Mouse (Mus musculus) fat pad, adult 2 months (tissue): Measurements from ENCODE around the gene Gm21954.

Source experiments
- DNase-seq: peaks from one replicate; pipeline ENCODE4 v3.0.0-alpha.2; 2011; ENCODE audit warnings: low read depth, low spot score; ENCODE audit errors: extremely low read depth

The Gm21954 gene

DNA sequence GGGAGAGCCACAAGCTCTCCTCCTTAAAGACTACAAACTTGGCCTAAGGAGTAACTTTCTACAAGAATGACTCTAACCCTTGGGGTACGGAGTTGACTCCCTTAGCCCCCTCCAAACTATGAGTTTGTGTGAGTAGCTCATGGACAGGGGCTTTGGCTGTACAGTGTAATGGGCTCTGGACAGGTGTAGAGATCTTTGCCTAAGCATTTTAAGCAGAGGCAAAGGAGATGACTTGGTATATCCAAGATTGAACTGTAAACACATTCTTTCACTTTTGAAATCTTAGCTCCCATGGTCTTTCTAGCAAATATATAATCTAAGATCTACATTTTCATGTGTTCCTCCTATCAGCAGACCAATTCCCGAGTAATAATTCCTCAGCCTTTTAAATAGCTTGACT lies at the start of gene Gm21954:
Gene Gm21954 (minus strand): TSS at position 101 of the 400 bp plus-strand sequence.
- DNase-seq: no peak

DNA sequence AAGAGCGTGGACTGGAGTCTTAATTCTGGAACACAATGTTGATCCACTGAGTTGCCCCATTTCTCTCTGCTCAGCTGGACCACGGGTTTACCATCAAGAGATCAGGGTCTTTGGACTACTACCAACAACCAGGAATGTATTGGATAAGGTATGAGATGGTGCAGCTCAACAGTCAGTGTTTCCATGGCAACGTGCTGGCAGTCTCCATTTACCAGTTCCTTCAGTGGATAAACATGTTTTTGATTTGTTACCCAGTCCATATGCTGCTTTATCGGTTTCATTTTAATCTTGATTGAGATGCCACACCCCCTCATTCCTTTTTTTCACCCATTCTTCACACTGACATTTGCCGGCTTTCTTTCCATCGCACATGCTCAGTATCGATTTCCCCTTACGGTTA lies 49.8 kb upstream of the Gm21954 start:
- no peak for DNase-seq

DNA sequence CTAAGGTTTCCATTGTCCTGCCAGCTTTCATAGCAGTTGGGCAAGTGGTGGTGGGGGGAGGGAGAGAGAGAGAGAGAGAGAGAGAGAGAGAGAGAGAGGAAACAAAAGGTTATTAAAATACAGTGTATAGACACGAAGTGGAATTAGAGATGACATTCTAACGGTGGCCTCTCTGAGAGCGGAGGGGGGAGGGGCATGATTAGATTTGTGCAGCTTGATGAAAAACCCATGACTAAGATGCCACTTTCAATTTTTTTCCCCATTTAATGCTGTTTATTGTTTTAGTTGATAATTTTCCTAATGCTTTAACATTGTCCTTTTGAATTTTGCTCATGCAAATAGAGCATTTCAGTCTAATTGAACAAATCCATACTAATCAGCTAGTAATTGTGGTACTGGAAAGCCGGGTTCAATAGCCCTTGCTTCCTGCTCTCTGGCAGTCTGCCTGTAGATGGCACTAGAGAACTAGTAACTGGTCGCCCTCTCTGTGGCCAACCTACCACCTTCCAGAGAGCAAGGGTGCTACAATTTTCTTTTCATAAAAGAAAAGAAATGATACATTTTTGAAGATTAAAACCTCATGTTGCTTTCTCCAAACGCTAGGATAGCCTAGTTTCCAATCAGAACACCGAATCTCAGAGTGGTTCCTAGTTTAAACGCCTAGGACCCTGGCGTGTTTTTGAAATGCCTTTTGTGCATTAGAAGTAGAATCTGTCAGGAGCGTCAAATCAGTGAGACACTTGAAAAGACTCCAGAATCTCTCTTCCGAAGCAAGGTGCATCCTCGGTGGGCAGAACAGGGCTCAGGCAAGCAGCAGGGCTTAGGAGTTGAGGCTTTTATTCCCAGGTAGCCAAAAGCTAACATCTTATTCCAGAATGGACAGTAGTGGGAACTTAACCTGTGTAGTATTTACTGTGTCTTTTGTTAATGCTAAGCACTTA lies 48.5 kb upstream of the Gm21954 start:
- DNase-seq: no peak

DNA sequence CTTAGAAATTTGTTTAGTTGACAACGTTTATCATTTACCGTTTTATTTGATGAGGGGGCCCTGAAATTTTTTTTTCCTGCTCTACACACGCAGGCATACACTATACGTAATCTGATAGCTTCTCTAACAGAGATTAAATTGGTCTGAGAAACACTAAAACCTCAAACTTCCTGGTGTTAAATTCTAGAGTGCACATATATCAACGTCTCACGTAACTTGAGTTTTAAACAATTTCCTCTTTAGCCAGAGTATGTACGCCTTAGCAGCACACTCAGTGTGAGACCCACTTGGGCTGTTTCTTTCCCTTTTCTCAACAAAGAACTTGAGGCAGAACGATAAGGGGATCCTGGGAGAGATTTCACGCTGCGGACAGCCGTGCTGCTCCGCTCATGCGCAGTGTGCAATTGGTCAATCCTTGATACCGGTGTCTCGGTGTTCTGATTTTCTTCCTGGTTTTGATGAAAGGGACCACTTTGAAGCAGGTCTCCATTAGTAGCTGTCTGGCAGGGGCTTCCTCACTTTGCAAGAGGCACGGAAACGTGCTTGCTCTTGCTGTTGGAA lies 45.5 kb upstream of the Gm21954 start:
- no peak for DNase-seq

DNA sequence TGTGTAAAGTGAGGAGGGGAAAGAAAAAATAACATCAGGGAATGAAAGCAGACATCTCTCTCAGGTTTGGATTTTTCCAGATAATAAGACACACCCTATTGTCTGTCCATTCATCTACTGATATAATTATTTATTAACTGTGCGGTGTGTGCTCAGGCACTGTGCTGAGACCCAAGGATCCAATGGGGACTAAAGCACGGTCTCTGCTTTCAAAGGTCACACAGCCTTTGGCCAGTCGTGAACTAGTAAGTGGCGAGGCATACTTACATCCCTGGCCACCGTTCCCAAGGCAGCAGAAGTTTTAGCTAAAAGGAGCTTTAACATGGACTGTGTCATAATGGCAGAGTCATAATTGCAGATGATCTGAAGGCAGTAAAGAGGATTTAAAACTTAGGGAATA lies 44.0 kb upstream of the Gm21954 start:
- DNase-seq: no peak

DNA sequence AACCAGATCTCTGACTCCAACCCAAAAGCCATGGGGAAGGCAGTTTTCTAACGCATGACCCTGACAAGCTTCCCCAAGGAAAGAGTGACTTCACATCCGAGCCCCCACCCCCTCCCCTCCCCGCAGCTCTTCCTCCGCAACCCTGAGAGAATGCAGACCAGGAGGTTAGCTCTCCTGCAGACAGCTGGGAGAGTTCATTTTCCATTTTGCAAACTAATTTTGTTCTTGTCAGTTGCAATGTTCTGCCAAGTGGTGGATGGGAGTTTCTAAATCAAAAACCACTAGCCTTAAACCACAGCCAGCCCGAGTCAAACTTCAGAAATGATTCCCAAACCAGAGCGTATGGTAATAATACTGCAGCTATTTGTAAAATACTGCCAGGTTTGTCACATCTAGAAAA lies 39.6 kb upstream of the Gm21954 start:
- DNase-seq: no peak

DNA sequence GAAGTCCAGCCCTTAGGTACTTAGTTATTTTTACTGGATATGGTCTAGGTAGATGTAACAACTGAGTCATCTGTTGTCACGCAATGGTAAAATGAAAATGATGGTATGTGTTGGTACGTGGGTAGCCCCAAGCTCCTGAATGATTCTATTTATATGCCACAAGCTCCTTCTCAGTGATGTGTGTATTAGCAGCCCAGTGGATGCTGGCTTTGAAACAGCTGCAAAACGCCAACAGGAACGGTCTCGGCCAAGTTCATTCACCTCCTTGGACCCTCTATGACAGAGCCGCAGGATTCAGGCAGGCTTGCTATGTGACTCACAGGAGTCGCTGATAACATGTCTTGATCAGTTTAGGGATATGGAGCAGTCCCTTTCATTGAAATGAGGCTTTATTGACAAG lies 38.2 kb upstream of the Gm21954 start:
- DNase-seq: no peak

DNA sequence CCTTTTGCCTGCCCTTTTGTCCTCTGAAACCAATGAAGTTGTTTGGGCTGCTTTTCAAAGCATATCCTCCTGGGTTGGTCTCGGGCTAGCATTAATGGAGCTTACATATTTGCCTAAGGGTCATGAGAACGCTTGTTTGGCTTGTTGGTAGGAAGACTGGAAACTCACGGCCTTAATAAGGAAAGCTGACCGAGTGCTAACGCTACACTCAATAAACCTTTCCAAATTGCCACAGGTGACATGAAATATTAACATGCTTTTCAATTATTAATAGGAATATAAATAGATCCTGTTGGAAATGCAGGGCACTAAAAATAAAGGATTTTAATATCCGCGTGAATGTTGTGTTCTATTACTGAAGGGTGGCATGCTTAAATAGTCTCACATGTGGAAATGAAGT lies 27.3 kb upstream of the Gm21954 start:
- no peak for DNase-seq

DNA sequence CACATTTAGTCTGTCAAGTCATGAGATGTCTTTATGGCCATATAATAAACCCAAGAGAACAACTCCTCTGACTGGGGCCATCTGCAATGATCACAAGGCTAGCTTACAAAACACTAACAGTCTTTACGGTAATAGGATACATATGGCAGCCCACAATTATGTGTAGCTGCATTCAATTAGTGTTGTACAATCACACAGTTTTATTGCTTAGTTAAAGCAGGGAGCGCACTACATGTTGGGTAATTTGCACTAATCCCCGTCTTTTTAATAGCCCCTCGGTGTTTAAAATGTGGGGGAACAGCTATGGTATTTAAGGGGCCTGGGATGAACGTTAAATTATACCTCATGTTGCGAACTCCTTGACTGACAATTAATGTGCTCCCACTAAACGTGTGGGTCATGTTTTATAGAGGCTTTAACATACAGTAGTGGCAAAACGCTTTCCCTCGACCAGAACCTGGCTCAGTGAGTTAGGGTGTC lies 24.5 kb upstream of the Gm21954 start:
- no peak for DNase-seq

DNA sequence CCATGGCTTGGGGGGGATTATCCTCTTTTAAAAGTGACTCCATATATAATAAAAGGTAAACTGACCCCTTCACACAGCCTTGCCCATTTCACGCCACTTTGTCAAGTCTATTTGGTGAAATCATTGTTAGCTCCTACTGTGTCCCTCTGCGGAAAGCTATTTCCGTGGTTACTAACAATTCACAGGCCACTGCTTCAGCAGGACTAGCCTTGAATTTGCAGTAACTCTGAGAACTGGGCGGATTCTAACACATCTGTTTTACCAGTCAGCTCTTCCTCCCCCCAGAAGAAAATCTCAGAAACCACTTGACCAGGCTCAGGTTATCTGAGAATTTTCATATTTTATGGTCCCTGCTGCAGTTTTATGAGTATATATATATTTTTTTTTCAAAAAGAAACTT lies 23.9 kb upstream of the Gm21954 start:
- no peak for DNase-seq

DNA sequence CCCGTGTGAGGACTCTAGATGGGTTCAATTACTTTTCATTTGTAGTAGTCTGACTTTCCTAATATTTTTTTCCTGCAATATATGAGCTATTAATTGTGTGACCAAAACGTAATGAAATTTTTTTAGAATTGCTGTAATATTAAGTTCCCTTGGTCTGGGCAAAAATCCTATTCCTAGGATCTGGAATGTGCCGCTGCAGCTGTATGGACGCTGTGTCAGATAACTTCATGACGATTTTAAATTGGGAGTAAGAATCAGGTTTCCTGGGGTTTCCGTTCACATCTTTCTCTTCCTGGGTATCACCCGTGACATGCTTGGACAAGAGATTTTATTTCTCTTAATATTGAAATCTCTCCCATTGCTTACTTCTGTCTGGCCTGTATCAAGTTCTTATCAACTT lies 23.2 kb upstream of the Gm21954 start:
- no peak for DNase-seq

DNA sequence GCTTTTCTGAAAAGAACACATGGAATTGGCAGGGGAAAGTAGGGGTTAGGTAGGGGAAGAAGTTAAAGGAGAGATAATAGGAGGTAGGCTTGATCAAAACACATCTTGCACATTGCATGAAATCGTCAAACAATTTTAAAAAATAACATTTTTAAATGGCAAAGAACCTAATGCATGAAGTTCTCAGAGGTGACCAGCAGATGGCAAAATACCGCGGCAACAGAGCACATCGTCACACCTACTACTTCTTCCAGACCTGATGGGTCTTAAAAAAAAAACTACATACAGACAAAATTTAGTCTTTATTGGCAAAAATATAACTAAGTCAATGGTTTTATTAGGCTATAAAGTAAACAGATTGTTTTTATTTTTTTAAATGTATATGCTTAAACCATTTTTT lies 22.3 kb upstream of the Gm21954 start:
- DNase-seq: no peak

DNA sequence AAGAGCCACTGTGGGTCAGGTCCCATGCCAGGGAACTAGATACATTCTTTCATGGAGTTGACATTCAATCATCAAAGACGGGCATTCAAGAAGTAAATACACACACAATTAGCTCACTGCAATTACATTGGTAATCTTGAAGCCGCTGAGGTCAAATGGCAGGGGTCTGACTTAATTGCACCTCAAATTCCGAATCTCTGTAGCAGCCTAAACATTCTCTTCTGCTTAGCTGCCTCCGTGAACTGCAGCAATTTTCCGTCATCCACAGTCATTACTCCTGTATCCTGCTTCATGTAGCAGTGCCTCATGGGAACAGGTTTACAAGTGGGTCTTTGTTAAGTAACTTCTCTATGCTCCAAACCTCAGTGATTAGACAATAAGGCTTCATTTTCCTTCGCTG lies 20.0 kb upstream of the Gm21954 start:
- no peak for DNase-seq

DNA sequence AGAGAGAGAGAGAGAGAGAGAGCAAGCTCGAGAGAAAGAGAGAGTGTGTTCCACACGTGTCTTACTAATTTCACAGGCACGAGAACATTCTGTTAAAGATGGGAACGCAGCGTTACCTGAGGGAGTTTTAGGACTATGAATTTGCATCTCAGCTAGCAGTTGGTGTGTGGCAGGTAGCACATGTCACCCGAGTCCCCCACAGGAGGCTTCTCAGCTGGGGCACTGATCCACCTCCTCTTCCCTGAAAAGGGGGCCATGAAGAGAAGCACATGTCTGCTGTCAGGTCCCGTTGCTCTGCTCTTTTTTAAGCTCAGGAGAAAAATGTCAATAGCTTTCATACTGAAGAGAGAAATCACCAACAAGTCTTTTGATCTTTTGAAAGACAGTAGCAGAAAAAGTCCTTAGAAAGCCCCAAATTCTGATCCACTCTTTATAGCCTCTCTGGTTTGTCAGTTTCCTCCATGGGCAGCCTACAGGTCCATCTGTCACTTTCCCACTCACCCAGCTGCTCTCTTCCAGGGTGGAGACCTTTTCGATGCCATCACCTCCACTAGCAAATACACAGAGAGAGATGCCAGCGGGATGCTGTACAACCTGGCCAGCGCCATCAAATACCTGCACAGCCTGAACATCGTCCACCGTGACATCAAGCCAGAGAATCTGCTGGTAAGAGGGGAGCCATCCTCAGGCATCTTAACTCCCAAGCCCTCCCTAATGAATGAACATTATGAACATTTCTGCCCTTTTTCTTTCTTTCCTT lies 17.4 kb upstream of the Gm21954 start:
- DNase-seq: no peak

DNA sequence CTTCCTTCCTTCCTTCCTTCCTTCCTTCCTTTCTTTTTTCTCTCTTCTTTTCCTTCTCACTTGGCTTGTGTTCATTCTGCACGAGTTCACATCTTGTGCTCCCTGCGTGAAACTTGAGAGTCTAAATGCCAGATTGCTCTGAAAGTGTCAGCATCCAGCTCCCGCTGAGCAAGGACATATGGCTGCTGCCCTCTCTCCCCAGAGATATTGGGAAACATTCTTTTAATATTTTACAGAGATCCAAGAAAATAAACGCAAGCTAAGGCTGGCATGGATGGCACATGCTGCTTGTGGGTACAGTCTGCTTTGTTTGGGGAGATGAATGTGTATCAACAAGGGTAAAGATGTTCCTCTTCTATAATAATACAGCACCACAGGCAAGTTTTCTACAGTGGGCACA lies 11.3 kb upstream of the Gm21954 start:
- DNase-seq: no peak

DNA sequence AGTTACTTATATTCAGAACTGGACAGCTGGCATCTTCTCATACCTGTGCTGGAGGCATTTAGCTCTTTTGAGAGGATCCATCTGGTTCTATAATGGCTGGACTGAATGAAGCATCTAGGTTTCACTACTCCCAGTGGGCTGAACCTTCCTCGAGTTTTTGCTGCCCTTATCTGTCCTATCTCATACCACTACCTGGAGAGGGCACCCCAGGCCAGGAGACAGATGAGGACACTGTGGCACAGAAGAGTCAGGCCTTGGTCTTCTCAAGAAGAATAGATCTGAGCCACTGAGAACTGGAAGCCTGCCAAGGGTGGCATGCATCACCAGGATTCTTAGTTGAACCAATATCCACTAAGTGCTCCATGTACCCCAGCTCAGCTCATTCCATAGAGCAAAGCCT lies 9.1 kb upstream of the Gm21954 start:
- no peak for DNase-seq

DNA sequence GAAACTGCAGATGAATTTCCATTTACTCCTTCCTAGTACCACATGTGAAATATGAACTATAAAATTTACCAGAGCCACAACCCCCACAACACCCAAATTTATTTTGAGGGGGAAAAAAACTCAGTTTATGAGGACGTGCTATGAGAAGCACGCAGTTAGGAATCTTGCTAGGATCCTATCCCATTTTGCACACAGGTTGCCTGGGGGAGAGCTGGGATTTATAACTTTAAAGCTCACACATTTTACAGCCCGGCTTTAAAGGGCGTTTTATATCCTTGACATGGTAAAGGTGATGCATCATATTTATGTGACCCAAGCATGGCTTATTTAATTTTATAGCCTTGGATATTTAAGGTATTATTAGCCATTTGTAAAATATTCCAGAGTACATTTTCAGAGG lies 7.3 kb upstream of the Gm21954 start:
- no peak for DNase-seq

DNA sequence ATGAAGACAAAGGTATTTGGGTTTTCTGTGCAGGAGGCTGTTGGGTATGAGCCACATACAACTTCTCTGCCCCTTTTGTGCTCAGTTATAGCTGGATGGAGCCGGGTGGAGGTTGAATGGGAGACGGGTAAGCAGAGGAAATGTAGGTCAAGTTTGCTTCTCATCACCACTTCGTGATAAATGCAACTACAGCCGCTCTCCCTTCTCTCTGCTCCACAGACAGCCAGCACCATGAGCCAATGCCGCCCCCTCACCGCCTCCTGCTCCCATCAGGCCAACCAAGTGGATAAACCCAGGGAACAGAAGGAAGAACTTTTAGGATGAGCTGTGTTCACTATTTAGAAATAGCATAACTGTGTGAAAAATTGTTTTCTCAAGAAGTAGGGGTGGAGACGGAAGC lies 4.7 kb upstream of the Gm21954 start:
- DNase-seq: no peak

DNA sequence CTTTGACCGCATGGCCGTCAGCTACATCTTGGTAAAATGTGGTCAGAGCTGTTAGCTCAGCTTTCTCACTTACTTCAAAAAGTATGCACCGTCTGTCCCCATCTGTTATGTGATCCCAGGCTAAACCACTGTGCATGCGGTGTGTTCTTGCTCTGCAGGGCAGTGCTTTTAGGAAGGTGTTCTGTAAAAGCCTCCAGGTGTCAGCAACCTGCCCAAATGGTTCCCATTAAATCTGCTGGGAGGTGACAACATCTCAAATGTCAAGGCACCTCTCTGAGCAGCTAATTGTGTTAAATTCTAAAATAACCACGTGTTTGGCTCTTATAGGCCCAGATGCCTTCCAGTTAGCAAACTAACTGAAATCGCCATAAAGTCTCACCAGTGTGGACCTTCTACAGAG lies 1.1 kb upstream of the Gm21954 start:
- DNase-seq: no peak

DNA sequence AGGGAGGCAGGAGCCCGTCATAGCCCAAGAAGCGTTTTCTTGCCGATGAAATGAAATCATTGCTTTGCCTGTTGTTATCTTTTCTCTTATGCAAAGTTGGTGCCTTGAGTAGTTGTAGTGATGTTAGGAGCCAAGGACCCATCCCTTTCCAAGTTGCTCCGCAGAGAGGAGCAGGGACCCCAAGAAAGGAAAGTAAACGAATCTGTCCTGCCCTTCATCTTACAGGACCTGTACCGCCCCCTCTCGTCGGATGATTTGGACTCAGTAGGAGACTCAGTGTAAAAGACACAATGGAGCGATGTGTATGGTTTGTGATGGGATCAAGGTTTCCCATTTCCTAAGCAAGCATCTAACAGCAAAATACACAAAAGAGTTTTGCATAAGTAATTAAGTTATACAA lies 5.7 kb downstream of the Gm21954 start:
- no peak for DNase-seq

DNA sequence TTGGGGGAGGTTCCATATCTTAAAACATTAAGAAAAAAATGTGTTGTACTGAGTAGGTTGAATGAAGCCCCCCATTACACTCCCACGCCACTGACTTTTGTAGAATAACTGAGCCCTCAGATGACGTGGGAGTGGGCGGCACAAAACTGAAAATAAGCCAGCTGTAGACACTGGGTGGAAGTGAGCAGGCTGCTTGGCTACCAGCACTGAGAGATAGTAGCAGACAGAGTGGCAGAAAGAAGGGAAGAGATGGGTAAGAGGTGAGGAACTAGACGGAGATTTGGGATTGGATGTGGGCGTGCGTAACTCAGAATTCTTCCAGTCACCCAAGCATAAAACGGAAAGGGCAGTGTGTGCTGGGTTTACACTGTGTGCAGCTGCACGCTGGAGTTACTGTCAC lies 6.2 kb downstream of the Gm21954 start:
- no peak for DNase-seq

DNA sequence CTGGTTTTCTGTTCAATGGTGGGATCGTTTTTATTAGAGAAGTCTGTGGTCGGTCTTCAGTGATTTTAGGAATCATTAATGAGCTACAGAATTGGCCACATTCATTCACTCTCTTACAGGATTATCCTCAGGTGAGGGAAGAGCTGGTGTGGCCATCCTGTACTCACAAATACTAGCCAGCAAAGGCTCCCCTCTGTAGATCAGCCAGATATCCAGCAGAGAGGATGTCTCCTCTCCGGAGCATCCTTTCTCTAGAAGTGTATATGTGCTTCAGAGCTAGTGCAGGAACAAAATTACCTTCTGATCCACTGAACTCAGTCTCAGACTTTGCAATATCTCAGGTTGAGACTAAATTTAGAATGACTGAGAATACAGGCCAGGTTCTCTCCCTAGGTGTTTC lies 7.8 kb downstream of the Gm21954 start:
- DNase-seq: no peak
